Mouse (Mus musculus) megakaryocyte progenitor cell, adult 5-6 weeks (primary cell): ENCODE data around the gene Ppp1r21. TPM values are rescaled to one million over a fixed set of nuclear protein-coding genes. Genes with fewer than 3 reads are reported as not detected.
A peak's percentile ranks its signal among the peaks of the same experiment; 100 is the strongest.

ENCODE experiments used
- ATAC-seq: replicated peaks from 2 replicates; pipeline ENCODE4 v1.8.0; 2016; ENCODE audit warnings: mild to moderate bottlenecking, moderate TSS enrichment, inconsistent platforms; ENCODE audit not compliant: poor library complexity
- total RNA-seq, 2 experiments: library from RNA; stranded (forward) in 1 of 2; stranded (reverse) in 1 of 2; fragments of 157-497, 149-512 nt in 1 of 2; fragments of 200-1000 nt in 1 of 2; gene quantifications; 2 replicates each; pipeline versions ENCODE4 v1.2.3 to v1.2.4; 2015 to 2017

Gene Ppp1r21
- total RNA-seq, 2 experiments from 2014 or later = 75.6 to 83.1 TPM

- no peak for ATAC-seq
Measured at GRCm38 (mm10) chr17:88609361-88609760, 79.4 kb downstream of the Ppp1r21 start.

- no peak for ATAC-seq
Measured at GRCm38 (mm10) chr17:88611057-88611456, 81.1 kb downstream of the Ppp1r21 start.

- ATAC-seq = peak; percentile 94
Measured at GRCm38 (mm10) chr17:88613172-88613571, 83.3 kb downstream of the Ppp1r21 start.

GRCm38 (mm10) chr17:88613721-88614120 lies 83.8 kb downstream of the Ppp1r21 start:
- ATAC-seq = no peak

DNA sequence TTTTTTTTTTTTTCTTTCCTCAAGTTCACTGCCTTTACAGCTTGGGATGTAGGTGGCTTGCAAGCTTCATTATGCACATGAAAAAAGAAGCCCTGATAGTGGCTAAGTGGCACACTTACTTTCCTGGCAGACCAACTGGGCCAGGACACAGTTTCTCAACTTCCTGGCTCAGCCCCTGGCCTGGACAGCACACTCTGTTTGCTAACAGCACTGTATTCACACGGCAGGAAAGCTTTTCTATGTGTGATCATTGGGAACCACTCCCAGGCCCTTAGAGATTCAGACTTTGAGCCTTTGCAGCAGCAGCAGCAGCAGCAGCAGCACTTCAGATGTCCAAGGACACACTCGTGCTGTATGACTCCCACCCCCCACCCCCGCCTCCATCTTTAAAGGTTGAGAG lies 84.3 kb downstream of the Ppp1r21 start:
- no peak for ATAC-seq

GRCm38 (mm10) chr17:88614733-88615132 lies 84.8 kb downstream of the Ppp1r21 start:
- ATAC-seq = no peak

- ATAC-seq = no peak
Measured at GRCm38 (mm10) chr17:88615492-88616155, 85.7 kb downstream of the Ppp1r21 start.

- no peak for ATAC-seq
Measured at GRCm38 (mm10) chr17:88620935-88621334, 91.0 kb downstream of the Ppp1r21 start.

GRCm38 (mm10) chr17:88621374-88621773 lies 91.5 kb downstream of the Ppp1r21 start:
- no peak for ATAC-seq

DNA sequence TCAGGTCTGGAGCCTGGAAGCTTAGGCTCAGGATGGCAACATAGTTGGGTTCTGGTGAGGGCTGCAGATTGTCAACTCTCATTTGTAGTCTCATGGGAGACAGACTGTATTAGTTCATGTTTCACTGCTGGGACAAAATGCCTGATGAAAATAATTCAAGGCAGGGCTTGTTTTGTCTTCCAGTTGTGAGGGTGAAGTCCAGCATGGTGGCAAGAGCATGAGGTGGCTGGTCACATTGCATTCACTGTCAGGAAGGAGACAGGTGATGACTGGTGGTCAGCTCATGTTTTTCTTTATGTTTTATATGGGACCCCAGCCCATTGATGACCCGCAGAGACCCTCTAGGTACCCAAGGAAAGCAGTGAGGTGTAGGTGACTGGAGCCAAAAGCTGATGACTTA lies 92.8 kb downstream of the Ppp1r21 start:
- ATAC-seq = no peak

DNA sequence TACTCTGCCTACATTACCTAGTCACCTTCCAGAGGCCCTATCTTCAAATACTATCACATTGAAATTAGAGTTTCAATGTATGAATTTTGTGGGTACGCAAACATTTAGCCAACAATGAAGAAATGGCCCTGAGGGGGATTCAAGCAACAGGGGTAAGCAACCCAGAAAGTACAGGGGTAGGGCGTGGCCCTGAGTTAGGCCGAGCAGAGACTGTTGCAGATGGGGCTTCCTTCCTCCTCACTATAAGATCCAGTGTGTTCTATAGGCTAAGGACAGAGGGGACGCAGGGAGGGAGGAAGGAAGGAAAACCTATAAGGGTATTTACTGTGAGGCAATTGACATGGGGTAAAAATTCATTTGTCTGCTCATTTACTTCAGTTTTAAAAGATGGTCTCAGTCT lies 94.5 kb downstream of the Ppp1r21 start:
- no peak for ATAC-seq

- no peak for ATAC-seq
Measured at GRCm38 (mm10) chr17:88625350-88625749, 95.4 kb downstream of the Ppp1r21 start.

- ATAC-seq = peak; percentile 44
Measured at GRCm38 (mm10) chr17:88625931-88626330, 96.0 kb downstream of the Ppp1r21 start.

DNA sequence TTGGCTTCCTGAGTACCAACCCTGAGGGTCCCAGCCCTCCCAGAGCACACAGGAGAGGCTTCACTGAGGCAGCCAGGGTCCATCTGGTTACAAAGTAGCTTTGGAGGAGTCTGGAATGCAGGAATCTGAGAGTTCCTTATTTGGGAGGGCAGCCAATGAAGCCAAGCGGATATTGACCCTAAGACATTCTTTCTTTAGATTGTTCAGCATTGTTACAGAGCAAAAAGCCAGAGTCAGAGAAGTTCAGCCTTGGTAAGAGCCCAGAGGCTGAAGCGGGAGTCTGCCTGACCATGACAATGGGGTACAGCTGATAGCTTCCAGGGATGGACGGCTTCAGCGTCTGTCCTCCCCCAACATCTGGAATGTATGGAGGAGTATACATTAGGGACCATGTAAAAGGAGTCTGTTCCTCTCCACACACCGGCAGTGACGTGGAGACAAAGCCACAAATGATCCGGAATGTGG lies 96.5 kb downstream of the Ppp1r21 start:
- no peak for ATAC-seq

- ATAC-seq = no peak
Measured at GRCm38 (mm10) chr17:88627150-88627549, 97.2 kb downstream of the Ppp1r21 start.

- ATAC-seq = no peak
Measured at GRCm38 (mm10) chr17:88628676-88629380, 98.9 kb downstream of the Ppp1r21 start.

DNA sequence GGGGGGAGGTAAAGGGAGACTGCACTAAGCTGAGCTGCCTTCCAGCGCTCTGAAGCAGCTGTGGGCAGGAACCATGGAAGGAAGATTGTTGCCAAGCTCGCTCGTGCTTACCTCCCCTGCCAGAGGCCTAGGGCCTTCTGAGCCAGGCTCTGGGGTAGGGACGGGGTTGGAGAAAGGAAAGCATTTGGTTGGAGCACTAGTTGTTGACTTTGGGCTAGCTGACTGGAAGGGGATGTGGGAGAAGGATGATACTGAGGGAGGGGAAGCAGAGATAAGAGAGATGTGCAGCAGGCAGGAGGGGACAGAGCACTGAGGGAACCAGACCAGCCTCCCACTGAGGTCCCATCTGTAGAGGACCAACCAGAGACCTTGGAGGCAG lies 99.5 kb downstream of the Ppp1r21 start:
- no peak for ATAC-seq

- ATAC-seq = no peak
Measured at GRCm38 (mm10) chr17:88629931-88630553, 100.1 kb downstream of the Ppp1r21 start.

- ATAC-seq = no peak
Measured at GRCm38 (mm10) chr17:88630554-88630948, 100.6 kb downstream of the Ppp1r21 start.

GRCm38 (mm10) chr17:88632631-88633030 lies 102.7 kb downstream of the Ppp1r21 start:
- ATAC-seq = no peak

GRCm38 (mm10) chr17:88636076-88636475 lies 106.2 kb downstream of the Ppp1r21 start:
- ATAC-seq = no peak

DNA sequence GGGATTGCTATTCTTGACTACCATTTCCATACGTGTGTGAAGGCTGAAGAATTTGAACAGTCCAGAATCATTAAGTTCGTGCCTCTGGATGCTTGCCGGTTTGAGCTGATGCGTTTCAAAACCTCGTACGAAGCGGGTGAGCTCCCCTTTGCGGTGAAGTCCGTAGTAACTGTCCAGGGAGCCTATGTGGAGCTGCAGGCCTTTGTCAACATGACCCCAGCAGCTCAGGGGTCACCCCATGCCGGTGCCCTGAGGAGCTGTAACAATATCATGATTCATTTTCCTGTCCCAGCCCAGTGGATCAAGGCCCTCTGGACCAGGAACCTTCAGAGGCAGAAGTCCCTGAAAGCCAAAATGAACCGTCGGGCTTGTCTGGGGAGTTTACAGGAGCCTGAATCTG lies 106.7 kb downstream of the Ppp1r21 start:
- ATAC-seq = no peak
